Mouse (Mus musculus) embryonic facial prominence, embryonic 12.5 days (tissue): ENCODE measurements around the gene Ccdc173. TPM values are rescaled to one million over a fixed set of nuclear protein-coding genes. Genes with fewer than 3 reads are reported as not detected.

Experiments
- ATAC-seq: fragments of 200-750 bp; cut with Nextera tagmentation; 2 replicates; pipeline ENCODE4 v1.8.0; 2017; ENCODE audit not compliant: insufficient number of reproducible peaks, insufficient read depth, low FRiP score, low TSS enrichment
- H3K27ac ChIP-seq: fragments of 300-500 bp; sonication (generic); 2 replicates; pipeline ENCODE4 v1.5.1; 2016; ENCODE audit warnings: mild to moderate bottlenecking
- H3K27me3 ChIP-seq: fragments of 300-500 bp; sonication (generic); 2 replicates; pipeline ENCODE4 v1.6.1; 2016; ENCODE audit warnings: mild to moderate bottlenecking, moderate library complexity
- H3K36me3 ChIP-seq: fragments of 300-500 bp; sonication (generic); 2 replicates; pipeline ENCODE4 v1.6.1; 2016; ENCODE audit warnings: mild to moderate bottlenecking
- H3K4me1 ChIP-seq: fragments of 300-500 bp; sonication (generic); 2 replicates; pipeline ENCODE4 v1.6.1; 2016
- H3K4me2 ChIP-seq: fragments of 300-500 bp; sonication (generic); replicated peaks from 2 replicates; pipeline ENCODE4 v1.6.1; 2016; ENCODE audit warnings: mild to moderate bottlenecking, moderate library complexity
- H3K4me3 ChIP-seq: fragments of 300-500 bp; sonication (generic); 2 replicates; pipeline ENCODE4 v1.5.1; 2016; ENCODE audit warnings: mild to moderate bottlenecking
- H3K9ac ChIP-seq: fragments of 300-500 bp; sonication (generic); 2 replicates; pipeline ENCODE4 v1.6.1; 2016; ENCODE audit warnings: mild to moderate bottlenecking, moderate library complexity
- H3K9me3 ChIP-seq: fragments of 300-500 bp; sonication (generic); 2 replicates; pipeline ENCODE4 v1.6.1; 2016; ENCODE audit warnings: mild to moderate bottlenecking, moderate library complexity
- whole genome bisulfite sequencing: fragments of 180-500 bp; shearing (Covaris S2); methylation state at CpG from one replicate; pipeline ENCODE4 v1.1.7; 2016; 5-methylcytosine and 5-hydroxymethylcytosine counted together
- polyA plus RNA-seq: library from polyadenylated mRNA; unstranded; fragments of >200 nt; fragmentation: Nextera tagmentation; extraction: Ambion mirVana; gene quantifications from 2 replicates; pipeline ENCODE4 v1.2.1, GENCODE M21; 2016

Ccdc173 gene
- polyA plus RNA-seq, 1 experiment from 2014 or later, result 2.2 TPM

DNA sequence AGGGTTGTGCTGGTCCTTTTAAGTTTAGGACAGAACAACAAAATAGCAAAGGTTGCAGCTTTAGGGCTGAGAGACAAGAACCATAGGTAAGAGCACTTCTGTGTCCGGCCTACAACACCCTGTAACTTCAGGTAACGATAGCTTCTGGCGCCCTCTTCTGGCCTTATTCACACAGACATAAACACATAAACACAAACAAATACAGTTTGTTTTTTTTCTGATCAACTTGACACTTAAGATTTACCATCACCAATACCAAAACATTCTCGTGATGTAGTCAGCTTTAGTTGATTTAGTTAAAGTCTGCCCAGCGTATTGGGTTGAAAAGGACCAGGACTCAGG is 10.6 kb downstream of the Ccdc173 start:
- Histone ChIP-seq H3K4me3 (no peak overlapping the region), H3K36me3 (0 out of 2 replicates have a peak, but pooled peaks cover 2% of the 10 kb centered on the region)
- 51% methylated on average over 5 of the region's 5 CpGs for WGBS

DNA sequence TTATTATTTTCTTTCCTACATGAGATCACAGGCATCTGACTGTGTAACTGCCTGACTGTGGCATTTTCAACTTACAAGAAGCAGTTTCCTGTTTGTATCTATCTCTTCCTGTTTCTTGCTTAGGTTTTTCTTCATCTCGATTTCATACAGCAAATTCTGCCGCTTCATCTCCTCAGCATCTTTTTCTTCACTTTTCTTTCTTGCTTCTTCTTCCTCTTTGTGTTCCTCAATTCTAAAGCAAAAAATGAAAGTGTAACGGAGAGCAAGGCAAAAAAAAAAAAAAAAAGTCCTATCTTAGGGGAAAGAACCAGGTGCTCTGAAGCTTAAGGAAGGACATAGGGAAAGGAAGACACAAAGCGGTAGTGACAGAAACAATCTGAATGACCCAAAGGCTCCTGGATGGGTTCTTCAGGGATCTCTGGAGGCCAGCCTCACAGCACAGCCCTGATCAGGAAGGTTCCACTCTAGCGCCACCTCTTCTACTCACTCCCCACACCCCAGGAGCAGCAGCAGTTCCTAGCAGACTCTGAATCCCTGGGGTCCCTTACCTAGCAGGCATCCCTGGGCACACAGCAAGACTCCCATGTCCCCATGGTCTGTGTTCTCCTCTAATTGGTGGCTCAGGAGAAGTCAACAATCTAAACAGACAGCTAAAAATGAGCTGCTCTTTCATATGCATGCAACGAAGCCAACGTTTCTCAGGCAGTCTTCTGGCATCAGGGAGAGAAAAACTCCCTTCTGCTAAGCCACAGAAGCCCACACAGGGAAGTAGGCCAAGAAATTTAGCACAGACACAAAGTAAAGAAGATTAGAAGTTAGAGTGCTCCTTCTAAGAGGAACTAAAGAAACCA is 11.2 kb downstream of the Ccdc173 start:
- H3K27me3 ChIP-seq, result no peaks in the 10 kb centered on the region
- WGBS, result 69% methylated on average over 7 of the region's 7 CpGs
- H3K4me3 ChIP-seq, result no peak overlapping the region
- H3K4me1 ChIP-seq, result no peaks in the 10 kb centered on the region
- H3K4me2 ChIP-seq, result no peak overlapping the region
- no peak overlapping the region for H3K27ac ChIP-seq
- ATAC-seq, result no peak
- 0 out of 2 replicates have a peak, but pooled peaks cover 2% of the 10 kb centered on the region for H3K36me3 ChIP-seq
- no peaks in the 10 kb centered on the region for H3K9me3 ChIP-seq
- H3K9ac ChIP-seq, result no peak overlapping the region

More for the DNA sequence above, 10.6 kb downstream of the Ccdc173 start:
- Histone ChIP-seq H3K9me3 (no peaks in the 10 kb centered on the region), H3K4me1 (no peaks in the 10 kb centered on the region), H3K9ac (no peak overlapping the region), H3K27ac (no peak overlapping the region), H3K4me2 (no peak overlapping the region), H3K27me3 (no peaks in the 10 kb centered on the region)
- ATAC-seq, result no peak

DNA sequence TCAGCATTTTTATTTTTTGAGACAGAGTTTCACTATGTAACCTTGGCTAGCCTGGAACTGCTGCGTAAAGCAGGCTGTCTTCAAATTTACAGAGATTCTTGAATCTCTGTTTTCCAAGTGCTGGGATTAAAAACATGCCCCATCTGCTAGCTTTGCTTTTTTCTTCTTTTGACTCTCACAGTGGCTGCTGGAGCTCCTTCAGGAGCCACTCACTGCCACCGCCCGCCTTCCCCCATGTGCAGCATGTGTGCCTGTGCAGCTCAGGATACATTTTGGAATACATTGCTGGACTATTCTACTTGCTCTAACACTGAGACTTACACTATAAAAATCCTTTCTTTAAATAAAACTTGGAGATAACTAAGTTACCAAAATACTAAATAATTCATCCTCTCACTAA is 16.0 kb downstream of the Ccdc173 start:
- no peak overlapping the region for H3K4me3 ChIP-seq
- H3K36me3 ChIP-seq, result 0 out of 2 replicates have a peak, but pooled peaks cover 2% of the 10 kb centered on the region
- no peaks in the 10 kb centered on the region for H3K4me1 ChIP-seq
- no peak for ATAC-seq
- no peaks in the 10 kb centered on the region for H3K9me3 ChIP-seq
- WGBS, result 90% methylated on average over 3 of the region's 3 CpGs
- no peaks in the 10 kb centered on the region for H3K27me3 ChIP-seq
- H3K9ac ChIP-seq, result no peak overlapping the region
- H3K4me2 ChIP-seq, result no peak overlapping the region
- no peak overlapping the region for H3K27ac ChIP-seq

- Histone ChIP-seq H3K4me2 (no peak overlapping the region), H3K9ac (no peak overlapping the region), H3K4me3 (no peak overlapping the region), H3K27ac (0 out of 2 replicates have a peak overlapping the region, but pooled peaks have one; percentile 37), H3K9me3 (no peaks in the 10 kb centered on the region), H3K4me1 (no peaks in the 10 kb centered on the region), H3K27me3 (no peaks in the 10 kb centered on the region), H3K36me3 (no peaks in the 10 kb centered on the region)
- ATAC-seq, result no peak
- 77% methylated on average over 1 of the region's 1 CpGs for WGBS
These were observed 24.7 kb downstream of the Ccdc173 start for GRCm38 (mm10) chr2:69764716-69765115.

- H3K4me3 ChIP-seq, result no peak overlapping the region
- no peaks in the 10 kb centered on the region for H3K4me1 ChIP-seq
- H3K27ac ChIP-seq, result no peak overlapping the region
- ATAC-seq, result no peak
- H3K36me3 ChIP-seq, result no peaks in the 10 kb centered on the region
- H3K4me2 ChIP-seq, result no peak overlapping the region
- 75% methylated on average over 4 of the region's 4 CpGs for WGBS
- H3K27me3 ChIP-seq, result no peaks in the 10 kb centered on the region
- no peak overlapping the region for H3K9ac ChIP-seq
- no peaks in the 10 kb centered on the region for H3K9me3 ChIP-seq
These were observed 26.0 kb downstream of the Ccdc173 start for GRCm38 (mm10) chr2:69763340-69763739.

- Histone ChIP-seq H3K4me3 (no peak overlapping the region), H3K27me3 (no peaks in the 10 kb centered on the region), H3K9ac (no peak overlapping the region), H3K4me1 (no peaks in the 10 kb centered on the region), H3K9me3 (no peaks in the 10 kb centered on the region), H3K4me2 (no peak overlapping the region), H3K36me3 (no peaks in the 10 kb centered on the region), H3K27ac (no peak overlapping the region)
- 84% methylated on average over 5 of the region's 5 CpGs for WGBS
- no peak for ATAC-seq
These were observed 28.4 kb downstream of the Ccdc173 start for GRCm38 (mm10) chr2:69760980-69761379.

DNA sequence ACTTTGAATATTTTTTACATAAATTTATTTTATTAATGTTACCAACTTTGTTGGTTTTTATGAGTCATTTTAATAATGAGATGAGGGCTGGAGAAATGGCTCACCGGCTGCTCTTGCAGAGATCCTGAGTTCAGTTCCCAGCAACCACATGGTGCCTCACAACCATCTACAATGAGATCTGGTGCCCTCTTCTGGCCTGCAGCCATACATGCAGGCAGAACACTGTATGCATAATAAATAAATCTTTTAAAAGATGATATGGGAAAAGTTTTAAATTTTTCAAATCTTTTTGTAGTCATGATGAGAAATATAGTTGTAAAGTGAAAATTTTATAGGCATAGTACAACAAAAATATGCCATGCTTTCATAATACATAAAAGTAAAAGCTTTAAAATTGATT is 44.3 kb downstream of the Ccdc173 start:
- H3K27ac ChIP-seq, result no peak overlapping the region
- H3K9ac ChIP-seq, result no peak overlapping the region
- no peaks in the 10 kb centered on the region for H3K4me1 ChIP-seq
- H3K4me3 ChIP-seq, result no peak overlapping the region
- peaks cover 52% of the 10 kb centered on the region for H3K36me3 ChIP-seq
- no peak for ATAC-seq
- H3K4me2 ChIP-seq, result no peak overlapping the region
- H3K27me3 ChIP-seq, result no peaks in the 10 kb centered on the region
- WGBS, result 81% methylated on average over 1 of the region's 1 CpGs
- H3K9me3 ChIP-seq, result no peaks in the 10 kb centered on the region

DNA sequence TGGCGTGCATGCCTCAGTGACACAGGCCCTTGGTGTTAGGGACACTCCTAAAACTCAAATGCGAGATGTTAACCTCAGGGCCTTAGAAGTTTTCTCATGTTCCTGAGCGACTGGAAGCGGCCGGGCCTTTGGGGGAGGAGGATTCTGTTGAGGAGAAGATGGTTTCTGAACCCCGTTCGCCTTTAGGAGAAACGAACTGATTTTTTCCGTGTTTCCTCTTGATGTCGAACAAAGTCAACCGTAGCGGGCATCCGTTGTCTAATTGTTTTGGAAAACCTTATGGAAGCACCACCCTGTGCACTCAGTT is 65.9 kb downstream of the Ccdc173 start:
- Histone ChIP-seq H3K27me3 (peaks cover 6% of the 10 kb centered on the region; the same call in 1 of the 2 replicates), H3K9ac (peak overlapping the region; percentile 84), H3K36me3 (no peaks in the 10 kb centered on the region), H3K4me2 (peak overlapping the region; percentile 66), H3K4me3 (peak overlapping the region; percentile 85), H3K9me3 (no peaks in the 10 kb centered on the region), H3K4me1 (peaks cover 7% of the 10 kb centered on the region; the same call in 1 of the 2 replicates), H3K27ac (peak overlapping the region; percentile 90)
- 1% methylated on average over 13 of the region's 13 CpGs for WGBS
- no peak for ATAC-seq

DNA sequence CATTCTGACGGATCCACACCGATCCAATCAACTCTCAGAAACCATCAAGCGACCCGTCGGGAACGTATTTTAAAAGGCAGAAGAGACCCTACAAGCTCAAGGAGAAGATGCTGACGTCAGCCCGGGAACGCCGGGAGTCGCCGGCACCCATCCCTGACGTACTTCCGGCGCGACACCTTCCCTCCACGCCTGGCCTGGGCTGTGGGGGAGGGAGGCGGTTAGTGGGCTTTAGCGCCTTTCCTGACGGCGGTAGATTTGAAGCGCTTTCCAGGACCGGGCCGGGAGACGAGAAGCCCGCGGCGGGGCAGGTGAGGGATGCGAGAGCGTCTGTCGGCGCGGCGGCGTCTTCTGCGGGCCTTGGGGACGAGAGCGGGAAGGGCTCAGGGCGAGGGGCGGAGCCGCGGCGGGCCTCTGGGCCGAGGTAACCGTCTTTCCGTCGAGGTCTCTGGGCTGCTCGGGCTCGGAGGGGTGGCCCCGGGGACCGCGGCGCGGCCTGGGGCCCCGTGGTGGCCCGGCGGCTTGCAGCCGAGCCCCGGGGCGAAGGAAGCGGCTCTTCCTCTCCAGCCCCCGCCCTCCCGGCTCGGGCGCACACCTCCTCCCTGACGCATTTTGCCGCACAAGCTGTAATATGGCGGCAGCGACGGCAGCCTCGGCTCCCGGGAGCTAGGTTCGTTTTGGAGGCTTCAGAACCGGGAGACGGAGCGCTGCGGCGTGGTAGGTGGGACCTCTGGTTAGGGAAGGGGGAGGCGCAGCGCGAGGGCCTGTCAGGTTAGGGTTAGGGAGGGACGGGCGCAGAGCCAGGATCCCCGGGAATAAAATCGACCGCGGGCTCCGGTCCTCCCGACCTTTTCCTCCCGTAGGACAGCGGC is 66.5 kb downstream of the Ccdc173 start:
- WGBS, result under 1% methylated on average over 74 of the region's 91 CpGs
- Histone ChIP-seq H3K9me3 (no peaks in the 10 kb centered on the region), H3K4me1 (peaks cover 7% of the 10 kb centered on the region; the same call in 1 of the 2 replicates), H3K9ac (peak overlapping the region; percentile 84), H3K4me3 (peak overlapping the region; percentile 85), H3K27me3 (peaks cover 6% of the 10 kb centered on the region; the same call in 1 of the 2 replicates), H3K4me2 (peak overlapping the region; percentile 66), H3K36me3 (no peaks in the 10 kb centered on the region), H3K27ac (peak overlapping the region; percentile 90)
- peak; percentile 90 for ATAC-seq

DNA sequence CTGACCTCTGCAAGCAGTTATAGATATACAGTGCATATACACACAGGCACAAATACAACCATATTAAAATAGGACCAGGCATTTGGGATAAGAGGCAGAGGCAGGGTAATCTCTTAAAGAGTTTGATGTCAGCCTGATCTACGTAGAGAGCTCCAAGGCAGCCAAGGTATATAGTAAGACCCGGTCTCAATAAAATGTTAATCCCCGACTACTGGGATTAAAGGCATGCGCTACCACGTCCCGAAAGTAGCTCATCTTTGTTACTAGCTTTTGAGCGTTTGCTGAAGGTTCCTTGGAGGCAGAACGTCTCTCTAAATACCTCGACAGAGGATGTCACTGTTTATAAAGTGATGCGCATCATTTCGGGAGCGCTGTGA is 67.1 kb downstream of the Ccdc173 start, which contains the start of gene Ppig:
Gene Ppig, plus strand, starts transcription at position 273 of the 377 bp plus-strand sequence.
- Histone ChIP-seq H3K9ac (peak within 1 kb of the TSS; percentile 84), H3K4me3 (peak within 1 kb of the TSS; percentile 85), H3K9me3 (no peaks in the 10 kb centered on the region), H3K27me3 (peaks cover 6% of the 10 kb centered on the region; the same call in 1 of the 2 replicates), H3K27ac (peak within 1 kb of the TSS; percentile 90), H3K4me2 (peak within 1 kb of the TSS; percentile 66), H3K36me3 (no peaks in the 10 kb centered on the region), H3K4me1 (peaks cover 7% of the 10 kb centered on the region; the same call in 1 of the 2 replicates)
- 6% methylated on average over 12 of the region's 12 CpGs for WGBS
- ATAC-seq, result peak; percentile 25; the same call in 1 of the 2 replicates

DNA sequence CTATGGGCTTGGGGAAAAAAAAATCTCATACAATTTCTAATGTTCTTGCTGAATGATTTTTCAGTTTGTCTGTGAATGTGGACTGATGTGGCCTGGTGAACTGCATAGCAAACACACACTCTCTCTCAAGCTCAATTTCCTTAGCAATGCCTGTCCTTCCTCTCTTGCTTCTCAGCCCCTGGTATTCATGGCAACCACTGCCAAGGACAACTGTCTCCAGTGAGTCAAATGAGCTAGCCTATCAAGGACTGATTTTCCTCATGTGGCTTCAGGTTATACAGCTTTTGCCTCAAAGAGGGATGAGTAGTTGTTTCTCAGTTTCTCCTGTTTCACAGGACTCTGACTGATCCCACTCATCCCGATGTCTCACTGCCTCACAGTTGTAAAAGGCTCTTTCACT is 70.3 kb downstream of the Ccdc173 start:
- H3K9ac ChIP-seq, result no peak overlapping the region
- H3K4me1 ChIP-seq, result peaks cover 3% of the 10 kb centered on the region; the same call in 1 of the 2 replicates
- whole genome bisulfite sequencing, result 83% methylated on average over 1 of the region's 1 CpGs
- no peaks in the 10 kb centered on the region for H3K9me3 ChIP-seq
- no peak overlapping the region for H3K4me3 ChIP-seq
- H3K4me2 ChIP-seq, result no peak overlapping the region
- H3K27me3 ChIP-seq, result peaks cover 6% of the 10 kb centered on the region; the same call in 1 of the 2 replicates
- H3K27ac ChIP-seq, result no peak overlapping the region
- no peak for ATAC-seq
- H3K36me3 ChIP-seq, result no peaks in the 10 kb centered on the region
